Mouse (Mus musculus): Measurements from ENCODE around the gene Pde1c. TPM values are rescaled to one million over a fixed set of nuclear protein-coding genes. Genes with fewer than 3 reads are reported as not detected.
A peak's percentile ranks its signal among the peaks of the same experiment; 100 is the strongest.

Gene Pde1c
- polyA plus RNA-seq, 1 experiment from 2014 or later: 8.8 TPM

- Histone ChIP-seq H3K4me1 (peaks cover 21% of the 10 kb centered on the region), H3K9me3 (no peaks in the 10 kb centered on the region), H3K4me3 (peak overlapping the region; percentile 46), H3K27me3 (no peaks in the 10 kb centered on the region), H3K27ac (replicated peaks) (peak overlapping the region; percentile 29), H3K9ac (replicated peaks) (peak overlapping the region; percentile 62), H3K36me3 (no peaks in the 10 kb centered on the region), H3K4me2 (replicated peaks) (peak overlapping the region; percentile 81)
- peak; percentile 76 for ATAC-seq (replicated peaks)
- 2% methylated on average over 19 of the region's 19 CpGs for WGBS
Observed at GRCm38 (mm10) chr6:56361348-56362127, 207.4 kb downstream of the Pde1c start.

GRCm38 (mm10) chr6:56360086-56360485, 208.8 kb downstream of the Pde1c start:
- Histone ChIP-seq H3K4me3 (peak overlapping the region; percentile 46), H3K36me3 (no peaks in the 10 kb centered on the region), H3K9ac (replicated peaks) (no peak overlapping the region), H3K4me2 (replicated peaks) (peak overlapping the region; percentile 81), H3K27me3 (no peaks in the 10 kb centered on the region), H3K27ac (replicated peaks) (no peak overlapping the region), H3K4me1 (peaks cover 21% of the 10 kb centered on the region), H3K9me3 (no peaks in the 10 kb centered on the region)
- ATAC-seq (replicated peaks): no peak
- WGBS: 64% methylated on average over 6 of the region's 6 CpGs

GRCm38 (mm10) chr6:56359126-56359525, 209.8 kb downstream of the Pde1c start:
- Histone ChIP-seq H3K4me1 (peaks cover 21% of the 10 kb centered on the region), H3K4me3 (no peak overlapping the region), H3K36me3 (no peaks in the 10 kb centered on the region), H3K9me3 (no peaks in the 10 kb centered on the region), H3K4me2 (replicated peaks) (no peak overlapping the region), H3K9ac (replicated peaks) (no peak overlapping the region), H3K27ac (replicated peaks) (no peak overlapping the region), H3K27me3 (no peaks in the 10 kb centered on the region)
- WGBS: 88% methylated on average over 3 of the region's 3 CpGs
- ATAC-seq (replicated peaks): no peak

- no peak for ATAC-seq (replicated peaks)
- Histone ChIP-seq H3K36me3 (no peaks in the 10 kb centered on the region), H3K4me1 (peaks cover 5% of the 10 kb centered on the region; the same call in 1 of the 2 replicates), H3K27ac (replicated peaks) (no peak overlapping the region), H3K4me3 (no peak overlapping the region), H3K27me3 (no peaks in the 10 kb centered on the region), H3K4me2 (replicated peaks) (no peak overlapping the region), H3K9ac (replicated peaks) (no peak overlapping the region), H3K9me3 (no peaks in the 10 kb centered on the region)
- WGBS: 82% methylated on average over 3 of the region's 3 CpGs
Observed at GRCm38 (mm10) chr6:56347207-56347606, 221.7 kb downstream of the Pde1c start.

GRCm38 (mm10) chr6:56345082-56345481, 223.8 kb downstream of the Pde1c start:
- WGBS: 69% methylated on average over 4 of the region's 4 CpGs
- Histone ChIP-seq H3K4me1 (peaks cover 9% of the 10 kb centered on the region; the same call in 1 of the 2 replicates), H3K4me2 (replicated peaks) (no peak overlapping the region), H3K9me3 (no peaks in the 10 kb centered on the region), H3K9ac (replicated peaks) (no peak overlapping the region), H3K4me3 (no peak overlapping the region), H3K36me3 (no peaks in the 10 kb centered on the region), H3K27ac (replicated peaks) (no peak overlapping the region), H3K27me3 (no peaks in the 10 kb centered on the region)
- ATAC-seq (replicated peaks): no peak

GRCm38 (mm10) chr6:56342005-56342404, 226.9 kb downstream of the Pde1c start:
- H3K4me3 ChIP-seq: no peak overlapping the region
- no peaks in the 10 kb centered on the region for H3K36me3 ChIP-seq
- ATAC-seq (replicated peaks): 0 out of 2 replicates have a peak, but pooled peaks have one; percentile 35
- peaks cover 6% of the 10 kb centered on the region; the same call in 1 of the 2 replicates for H3K4me1 ChIP-seq
- H3K27ac ChIP-seq (replicated peaks): no peak overlapping the region
- H3K27me3 ChIP-seq: no peaks in the 10 kb centered on the region
- no peaks in the 10 kb centered on the region for H3K9me3 ChIP-seq
- H3K4me2 ChIP-seq (replicated peaks): no peak overlapping the region
- 2% methylated on average over 1 of the region's 1 CpGs for WGBS
- no peak overlapping the region for H3K9ac ChIP-seq (replicated peaks)

GRCm38 (mm10) chr6:56335811-56336446, 233.0 kb downstream of the Pde1c start:
- H3K27ac ChIP-seq (replicated peaks): no peak overlapping the region
- 87% methylated on average over 3 of the region's 3 CpGs for WGBS
- no peak for ATAC-seq (replicated peaks)
- H3K36me3 ChIP-seq: no peaks in the 10 kb centered on the region
- H3K4me2 ChIP-seq (replicated peaks): no peak overlapping the region
- no peaks in the 10 kb centered on the region for H3K9me3 ChIP-seq
- no peak overlapping the region for H3K9ac ChIP-seq (replicated peaks)
- H3K27me3 ChIP-seq: no peaks in the 10 kb centered on the region
- H3K4me1 ChIP-seq: no peaks in the 10 kb centered on the region
- H3K4me3 ChIP-seq: no peak overlapping the region

- no peak for ATAC-seq (replicated peaks)
- 82% methylated on average over 4 of the region's 4 CpGs for WGBS
Observed at GRCm38 (mm10) chr6:56332149-56332548, 236.8 kb downstream of the Pde1c start.

GRCm38 (mm10) chr6:56331432-56331831, 237.5 kb downstream of the Pde1c start:
- Histone ChIP-seq H3K36me3 (no peaks in the 10 kb centered on the region), H3K27ac (replicated peaks) (no peak overlapping the region), H3K4me2 (replicated peaks) (no peak overlapping the region), H3K4me1 (peaks cover 10% of the 10 kb centered on the region; the same call in 1 of the 2 replicates), H3K9ac (replicated peaks) (no peak overlapping the region), H3K4me3 (no peak overlapping the region), H3K9me3 (no peaks in the 10 kb centered on the region), H3K27me3 (no peaks in the 10 kb centered on the region)
- no peak for ATAC-seq (replicated peaks)
- WGBS: 81% methylated on average over 6 of the region's 6 CpGs

More at GRCm38 (mm10) chr6:56332149-56332548, 236.8 kb downstream of the Pde1c start:
- H3K4me2 ChIP-seq (replicated peaks): no peak overlapping the region
- no peak overlapping the region for H3K4me3 ChIP-seq
- no peaks in the 10 kb centered on the region for H3K27me3 ChIP-seq
- H3K4me1 ChIP-seq: peaks cover 10% of the 10 kb centered on the region; the same call in 1 of the 2 replicates
- H3K9ac ChIP-seq (replicated peaks): no peak overlapping the region
- H3K36me3 ChIP-seq: no peaks in the 10 kb centered on the region
- no peak overlapping the region for H3K27ac ChIP-seq (replicated peaks)
- no peaks in the 10 kb centered on the region for H3K9me3 ChIP-seq

- Histone ChIP-seq H3K4me1 (peaks cover 13% of the 10 kb centered on the region), H3K27ac (replicated peaks) (no peak overlapping the region), H3K9me3 (no peaks in the 10 kb centered on the region), H3K4me2 (replicated peaks) (no peak overlapping the region), H3K4me3 (no peak overlapping the region), H3K27me3 (no peaks in the 10 kb centered on the region), H3K36me3 (no peaks in the 10 kb centered on the region), H3K9ac (replicated peaks) (no peak overlapping the region)
- 2% methylated on average over 1 of the region's 1 CpGs for WGBS
- 0 out of 2 replicates have a peak, but pooled peaks have one; percentile 26 for ATAC-seq (replicated peaks)
Observed at GRCm38 (mm10) chr6:56328103-56328502, 240.8 kb downstream of the Pde1c start.

GRCm38 (mm10) chr6:56322799-56323198, 246.1 kb downstream of the Pde1c start:
- WGBS: 5% methylated on average over 3 of the region's 3 CpGs
- H3K4me1 ChIP-seq: peaks cover 9% of the 10 kb centered on the region
- H3K4me2 ChIP-seq (replicated peaks): no peak overlapping the region
- H3K27me3 ChIP-seq: no peaks in the 10 kb centered on the region
- H3K9me3 ChIP-seq: no peaks in the 10 kb centered on the region
- H3K4me3 ChIP-seq: no peak overlapping the region
- peak; percentile 71 for ATAC-seq (replicated peaks)
- no peak overlapping the region for H3K27ac ChIP-seq (replicated peaks)
- H3K9ac ChIP-seq (replicated peaks): no peak overlapping the region
- H3K36me3 ChIP-seq: no peaks in the 10 kb centered on the region

GRCm38 (mm10) chr6:56310318-56310717, 258.6 kb downstream of the Pde1c start:
- Histone ChIP-seq H3K4me1 (no peaks in the 10 kb centered on the region), H3K9ac (replicated peaks) (no peak overlapping the region), H3K36me3 (no peaks in the 10 kb centered on the region), H3K27me3 (no peaks in the 10 kb centered on the region), H3K9me3 (no peaks in the 10 kb centered on the region), H3K27ac (replicated peaks) (no peak overlapping the region), H3K4me2 (replicated peaks) (no peak overlapping the region), H3K4me3 (no peak overlapping the region)
- ATAC-seq (replicated peaks): no peak
